Mouse (Mus musculus): ENCODE measurements around the gene Olfr118.
"Not testable (repeated sequence)": the region's sequence is repeated elsewhere in the genome, so short reads cannot be mapped to it uniquely, and the experiment has no call there.

The Olfr118 gene

GRCm38 (mm10) chr17:37666688-37667087 is at the start of gene Olfr118:
Olfr118 (plus strand) TSS chr17:37666988.
- DNase-seq (ENCODE audit: extremely low read depth, low read depth, low spot score): no peak

- no peak for DNase-seq (ENCODE audit: extremely low read depth, low read depth, low spot score)
Observed at GRCm38 (mm10) chr17:37627009-37627408, 39.8 kb upstream of the Olfr118 start, which contains the start of the genes Olfr115 and Olfr116. Olfr115 (minus strand) TSS chr17:37627109. Olfr116 (minus strand) TSS chr17:37627199.

- no peak for DNase-seq (ENCODE audit: extremely low read depth, low read depth, low spot score)
Observed at GRCm38 (mm10) chr17:37663682-37664081, 3.1 kb upstream of the Olfr118 start, which contains the start of gene Olfr117. Olfr117 (minus strand) TSS chr17:37663782.

DNA sequence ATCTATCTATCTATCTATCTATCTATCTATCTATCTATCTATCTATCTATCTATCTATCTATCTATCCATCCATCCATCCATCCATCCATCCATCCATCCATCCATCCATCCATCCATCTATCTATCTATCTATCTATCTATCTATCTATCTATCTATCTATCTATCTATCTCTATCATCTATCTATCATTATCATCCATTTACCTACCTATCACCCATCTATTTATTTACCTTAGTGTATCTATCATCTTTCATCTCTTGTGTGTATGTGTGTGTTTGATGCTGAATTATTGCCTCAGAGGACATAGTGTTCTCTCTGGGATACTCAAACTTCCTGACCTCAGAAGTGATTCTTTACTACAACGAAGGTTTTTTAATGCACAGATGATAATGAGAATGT is 29.5 kb downstream of the Olfr118 start, which contains the start of gene Olfr119:
Gene Olfr119 (plus strand): TSS at position 301 of the 400 bp plus-strand sequence.
- DNase-seq (ENCODE audit: extremely low read depth, low read depth, low spot score): not testable (repeated sequence)

DNA sequence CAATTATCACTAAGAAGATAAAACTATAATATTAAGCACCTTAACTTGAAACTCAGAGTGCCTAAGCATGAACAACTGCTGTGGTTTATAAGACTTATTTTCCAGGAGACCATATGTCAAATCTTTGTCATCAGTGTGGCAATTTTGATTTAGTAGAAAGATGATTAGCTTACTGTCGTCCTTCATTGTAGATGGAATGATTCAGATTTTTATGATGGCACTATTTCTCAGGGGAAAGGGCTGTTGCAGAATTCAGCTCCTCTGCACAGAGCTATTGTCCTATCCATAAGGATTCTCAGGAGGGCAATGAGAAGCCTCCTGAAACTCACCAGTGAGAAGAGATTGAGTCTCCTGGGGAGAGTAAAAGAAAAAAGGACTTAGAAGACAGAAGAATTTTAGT is 54.7 kb downstream of the Olfr118 start, which contains the start of gene Olfr120:
Gene Olfr120 (plus strand): TSS at position 301 of the 400 bp plus-strand sequence.
- no peak for DNase-seq (ENCODE audit: extremely low read depth, low read depth, low spot score)

Data from fat pad, adult 2 months (tissue).